Mouse (Mus musculus) limb, embryonic 15.5 days (tissue): ENCODE results near the gene Slc15a3. TPM values are rescaled to one million over a fixed set of nuclear protein-coding genes. Genes with fewer than 3 reads are reported as not detected.

Source experiments
- ATAC-seq: fragments of 200-750 bp; cut with Nextera tagmentation; 2 replicates; pipeline ENCODE4 v1.8.0; 2017; ENCODE audit warnings: low read depth, moderate TSS enrichment; ENCODE audit not compliant: insufficient number of reproducible peaks, low FRiP score, low TSS enrichment
- H3K27ac ChIP-seq: fragments of 300-500 bp; sonication (generic); 2 replicates; pipeline ENCODE4 v1.5.1; 2015; ENCODE audit warnings: moderate library complexity, mild to moderate bottlenecking, inconsistent platforms
- H3K27me3 ChIP-seq: fragments of 300-500 bp; sonication (generic); 2 replicates; pipeline ENCODE4 v1.6.1; 2015; ENCODE audit warnings: inconsistent platforms
- H3K36me3 ChIP-seq: fragments of 300-500 bp; sonication (generic); 2 replicates; pipeline ENCODE4 v1.6.1; 2015; ENCODE audit warnings: inconsistent platforms
- H3K4me1 ChIP-seq: fragments of 300-500 bp; sonication (generic); 2 replicates; pipeline ENCODE4 v1.6.1; 2015; ENCODE audit warnings: inconsistent platforms
- H3K4me2 ChIP-seq: fragments of 300-500 bp; sonication (generic); 2 replicates; pipeline ENCODE4 v1.6.1; 2015; ENCODE audit warnings: mild to moderate bottlenecking, inconsistent platforms
- H3K4me3 ChIP-seq: fragments of 300-500 bp; sonication (generic); 2 replicates; pipeline ENCODE4 v1.5.1; 2015; ENCODE audit warnings: mild to moderate bottlenecking, inconsistent platforms
- H3K9ac ChIP-seq: fragments of 300-500 bp; sonication (generic); 2 replicates; pipeline ENCODE4 v1.6.1; 2015; ENCODE audit warnings: inconsistent platforms
- H3K9me3 ChIP-seq: fragments of 300-500 bp; sonication (generic); 2 replicates; pipeline ENCODE4 v1.6.1; 2016; ENCODE audit warnings: inconsistent platforms
- WGBS: fragments of 180-500 bp; shearing (Covaris S2); methylation state at CpG from one replicate; pipeline ENCODE4 v1.1.7; 2015; 5-methylcytosine and 5-hydroxymethylcytosine counted together
- polyA plus RNA-seq: library from polyadenylated mRNA; unstranded; fragments of >200 nt; fragmentation: Nextera tagmentation; extraction: Ambion mirVana; gene quantifications from 2 replicates; pipeline ENCODE4 v1.2.1, GENCODE M21; 2015

Gene Slc15a3
- polyA plus RNA-seq = 5.0 and 5.1 TPM in 2 replicates

GRCm38 (mm10) chr19:10839010-10839892, at the start of gene Slc15a3:
Slc15a3 (plus strand) TSS chr19:10839727.
- no peaks in the 10 kb centered on the region for H3K4me1 ChIP-seq
- WGBS = 76% methylated on average over 15 of the region's 15 CpGs
- ATAC-seq = no peak

GRCm38 (mm10) chr19:10790323-10790722, 49.2 kb upstream of the Slc15a3 start:
- no peaks in the 10 kb centered on the region for H3K27me3 ChIP-seq
- 69% methylated on average over 9 of the region's 9 CpGs for WGBS

More at GRCm38 (mm10) chr19:10839010-10839892, at the start of gene Slc15a3:
- Histone ChIP-seq H3K27ac (no peak within 1 kb of the TSS), H3K4me2 (no peak within 1 kb of the TSS), H3K9ac (no peak within 1 kb of the TSS), H3K4me3 (no peak within 1 kb of the TSS), H3K9me3 (no peaks in the 10 kb centered on the region), H3K36me3 (no peaks in the 10 kb centered on the region), H3K27me3 (no peaks in the 10 kb centered on the region)

GRCm38 (mm10) chr19:10793044-10793443, 46.5 kb upstream of the Slc15a3 start:
- Histone ChIP-seq H3K9ac (no peak overlapping the region), H3K4me1 (no peaks in the 10 kb centered on the region), H3K4me3 (no peak overlapping the region), H3K27ac (no peak overlapping the region), H3K27me3 (no peaks in the 10 kb centered on the region), H3K4me2 (no peak overlapping the region), H3K9me3 (no peaks in the 10 kb centered on the region), H3K36me3 (no peaks in the 10 kb centered on the region)
- no peak for ATAC-seq
- WGBS = 32% methylated on average over 3 of the region's 3 CpGs

More at GRCm38 (mm10) chr19:10790323-10790722, 49.2 kb upstream of the Slc15a3 start:
- Histone ChIP-seq H3K4me2 (no peak overlapping the region), H3K4me3 (no peak overlapping the region), H3K4me1 (0 out of 2 replicates have a peak, but pooled peaks cover 2% of the 10 kb centered on the region), H3K36me3 (no peaks in the 10 kb centered on the region), H3K9me3 (no peaks in the 10 kb centered on the region), H3K9ac (no peak overlapping the region), H3K27ac (no peak overlapping the region)
- ATAC-seq = no peak

- H3K36me3 ChIP-seq = no peaks in the 10 kb centered on the region
- H3K27me3 ChIP-seq = no peaks in the 10 kb centered on the region
- 64% methylated on average over 1 of the region's 1 CpGs for WGBS
- ATAC-seq = no peak
- H3K27ac ChIP-seq = no peak overlapping the region
- H3K9ac ChIP-seq = no peak overlapping the region
- no peaks in the 10 kb centered on the region for H3K4me1 ChIP-seq
- H3K9me3 ChIP-seq = no peaks in the 10 kb centered on the region
- no peak overlapping the region for H3K4me3 ChIP-seq
- H3K4me2 ChIP-seq = no peak overlapping the region
These were observed 44.6 kb upstream of the Slc15a3 start for GRCm38 (mm10) chr19:10794916-10795315.

- Histone ChIP-seq H3K27ac (no peak overlapping the region), H3K4me3 (no peak overlapping the region), H3K9ac (no peak overlapping the region), H3K36me3 (no peaks in the 10 kb centered on the region), H3K9me3 (no peaks in the 10 kb centered on the region), H3K4me2 (no peak overlapping the region), H3K4me1 (no peaks in the 10 kb centered on the region), H3K27me3 (no peaks in the 10 kb centered on the region)
- 69% methylated on average over 10 of the region's 10 CpGs for WGBS
- ATAC-seq = no peak
These were observed 41.0 kb upstream of the Slc15a3 start for GRCm38 (mm10) chr19:10798576-10798975.

- Histone ChIP-seq H3K4me1 (no peaks in the 10 kb centered on the region), H3K4me3 (no peak overlapping the region), H3K36me3 (no peaks in the 10 kb centered on the region), H3K9ac (no peak overlapping the region), H3K27me3 (no peaks in the 10 kb centered on the region), H3K9me3 (no peaks in the 10 kb centered on the region), H3K4me2 (no peak overlapping the region), H3K27ac (no peak overlapping the region)
- 92% methylated on average over 17 of the region's 17 CpGs for WGBS
- no peak for ATAC-seq
These were observed 40.4 kb upstream of the Slc15a3 start for GRCm38 (mm10) chr19:10799155-10799554.

GRCm38 (mm10) chr19:10801070-10801469, 38.5 kb upstream of the Slc15a3 start:
- no peaks in the 10 kb centered on the region for H3K4me1 ChIP-seq
- ATAC-seq = no peak
- H3K4me3 ChIP-seq = no peak overlapping the region
- H3K4me2 ChIP-seq = no peak overlapping the region
- H3K9me3 ChIP-seq = no peaks in the 10 kb centered on the region
- no peak overlapping the region for H3K27ac ChIP-seq
- no peak overlapping the region for H3K9ac ChIP-seq
- no peaks in the 10 kb centered on the region for H3K27me3 ChIP-seq
- no peaks in the 10 kb centered on the region for H3K36me3 ChIP-seq
- 68% methylated on average over 6 of the region's 6 CpGs for WGBS

- Histone ChIP-seq H3K9me3 (no peaks in the 10 kb centered on the region), H3K27ac (no peak overlapping the region), H3K9ac (no peak overlapping the region), H3K4me2 (no peak overlapping the region), H3K4me3 (no peak overlapping the region), H3K27me3 (no peaks in the 10 kb centered on the region), H3K4me1 (no peaks in the 10 kb centered on the region), H3K36me3 (no peaks in the 10 kb centered on the region)
- 88% methylated on average over 6 of the region's 6 CpGs for WGBS
- ATAC-seq = no peak
These were observed 37.6 kb upstream of the Slc15a3 start for GRCm38 (mm10) chr19:10801906-10802305.

GRCm38 (mm10) chr19:10803751-10804150, 35.8 kb upstream of the Slc15a3 start:
- no peaks in the 10 kb centered on the region for H3K9me3 ChIP-seq
- H3K4me1 ChIP-seq = no peaks in the 10 kb centered on the region
- H3K9ac ChIP-seq = no peak overlapping the region
- no peaks in the 10 kb centered on the region for H3K36me3 ChIP-seq
- no peak overlapping the region for H3K4me2 ChIP-seq
- 70% methylated on average over 5 of the region's 5 CpGs for WGBS
- no peaks in the 10 kb centered on the region for H3K27me3 ChIP-seq
- no peak overlapping the region for H3K4me3 ChIP-seq
- no peak overlapping the region for H3K27ac ChIP-seq
- ATAC-seq = no peak

GRCm38 (mm10) chr19:10804850-10805660, 34.5 kb upstream of the Slc15a3 start:
- no peak overlapping the region for H3K9ac ChIP-seq
- no peak for ATAC-seq
- no peaks in the 10 kb centered on the region for H3K4me1 ChIP-seq
- no peaks in the 10 kb centered on the region for H3K36me3 ChIP-seq
- H3K9me3 ChIP-seq = no peaks in the 10 kb centered on the region
- no peak overlapping the region for H3K4me2 ChIP-seq
- WGBS = 73% methylated on average over 2 of the region's 2 CpGs
- H3K27me3 ChIP-seq = no peaks in the 10 kb centered on the region
- H3K27ac ChIP-seq = no peak overlapping the region
- H3K4me3 ChIP-seq = no peak overlapping the region

- Histone ChIP-seq H3K9me3 (no peaks in the 10 kb centered on the region), H3K27me3 (no peaks in the 10 kb centered on the region), H3K36me3 (no peaks in the 10 kb centered on the region), H3K4me3 (no peak overlapping the region), H3K27ac (no peak overlapping the region), H3K9ac (no peak overlapping the region), H3K4me2 (no peak overlapping the region), H3K4me1 (no peaks in the 10 kb centered on the region)
- ATAC-seq = no peak
- WGBS = 83% methylated on average over 11 of the region's 11 CpGs
These were observed 33.8 kb upstream of the Slc15a3 start for GRCm38 (mm10) chr19:10805661-10806285.
